Mouse (Mus musculus) limb, embryonic 11.5 days (tissue): ENCODE measurements around the gene Washc2. TPM values are rescaled to one million over a fixed set of nuclear protein-coding genes. Genes with fewer than 3 reads are reported as not detected.
"Not testable (repeated sequence)": the region's sequence is repeated elsewhere in the genome, so short reads cannot be mapped to it uniquely, and the experiment has no call there.

Source experiments
- ATAC-seq: fragments of 200-750 bp; cut with Nextera tagmentation; 2 replicates; pipeline ENCODE4 v1.8.0; 2017; ENCODE audit warnings: low read depth; ENCODE audit not compliant: insufficient number of reproducible peaks, low FRiP score, low TSS enrichment
- DNase-seq: peaks from one replicate; pipeline ENCODE4 v3.0.0-alpha.2; 2015; ENCODE audit warnings: low spot score
- H3K27ac ChIP-seq: fragments of 300-500 bp; sonication (generic); replicated peaks from 2 replicates; pipeline ENCODE4 v1.5.1; 2014; ENCODE audit warnings: low read depth, mild to moderate bottlenecking, low read length
- H3K27me3 ChIP-seq: fragments of 300-500 bp; sonication (generic); 2 replicates; pipeline ENCODE4 v1.6.1; 2014; ENCODE audit warnings: mild to moderate bottlenecking, low read length, mixed read lengths; ENCODE audit not compliant: control insufficient read depth, insufficient read depth
- H3K36me3 ChIP-seq: fragments of 300-500 bp; sonication (generic); 2 replicates; pipeline ENCODE4 v1.6.1; 2014; ENCODE audit warnings: mild to moderate bottlenecking, low read length, moderate library complexity, mixed read lengths; ENCODE audit not compliant: control insufficient read depth, insufficient read depth
- H3K4me1 ChIP-seq: fragments of 300-500 bp; sonication (generic); 2 replicates; pipeline ENCODE4 v1.6.1; 2014; ENCODE audit warnings: low read length, mixed read lengths; ENCODE audit not compliant: control insufficient read depth, insufficient read depth
- H3K4me2 ChIP-seq: fragments of 300-500 bp; sonication (generic); 2 replicates; pipeline ENCODE4 v1.6.1; 2014; ENCODE audit warnings: low read depth, mild to moderate bottlenecking, moderate library complexity; ENCODE audit not compliant: severe bottlenecking
- H3K4me3 ChIP-seq: fragments of 300-500 bp; sonication (generic); 2 replicates; pipeline ENCODE4 v1.5.1; 2014; ENCODE audit warnings: low read depth, low read length
- H3K9ac ChIP-seq: fragments of 300-500 bp; sonication (generic); 2 replicates; pipeline ENCODE4 v1.6.1; 2014; ENCODE audit warnings: mild to moderate bottlenecking, low read length
- H3K9me3 ChIP-seq: fragments of 300-500 bp; sonication (generic); 2 replicates; pipeline ENCODE4 v1.6.1; 2016; ENCODE audit warnings: low read length; ENCODE audit not compliant: control insufficient read depth
- WGBS: fragments of 180-500 bp; shearing (Covaris S2); extraction: QIAGEN DNeasy Blood & Tissue Kit; methylation state at CpG from one replicate; pipeline ENCODE4 v1.1.7; 2014; 5-methylcytosine and 5-hydroxymethylcytosine counted together
- polyA plus RNA-seq: library from polyadenylated mRNA; unstranded; fragments of >200 nt; fragmentation: Nextera tagmentation; extraction: Ambion mirVana; gene quantifications from 2 replicates; pipeline ENCODE4 v1.2.1, GENCODE M21; 2014

The Washc2 gene
- polyA plus RNA-seq = 45.7 and 55.5 TPM in 2 replicates

DNA sequence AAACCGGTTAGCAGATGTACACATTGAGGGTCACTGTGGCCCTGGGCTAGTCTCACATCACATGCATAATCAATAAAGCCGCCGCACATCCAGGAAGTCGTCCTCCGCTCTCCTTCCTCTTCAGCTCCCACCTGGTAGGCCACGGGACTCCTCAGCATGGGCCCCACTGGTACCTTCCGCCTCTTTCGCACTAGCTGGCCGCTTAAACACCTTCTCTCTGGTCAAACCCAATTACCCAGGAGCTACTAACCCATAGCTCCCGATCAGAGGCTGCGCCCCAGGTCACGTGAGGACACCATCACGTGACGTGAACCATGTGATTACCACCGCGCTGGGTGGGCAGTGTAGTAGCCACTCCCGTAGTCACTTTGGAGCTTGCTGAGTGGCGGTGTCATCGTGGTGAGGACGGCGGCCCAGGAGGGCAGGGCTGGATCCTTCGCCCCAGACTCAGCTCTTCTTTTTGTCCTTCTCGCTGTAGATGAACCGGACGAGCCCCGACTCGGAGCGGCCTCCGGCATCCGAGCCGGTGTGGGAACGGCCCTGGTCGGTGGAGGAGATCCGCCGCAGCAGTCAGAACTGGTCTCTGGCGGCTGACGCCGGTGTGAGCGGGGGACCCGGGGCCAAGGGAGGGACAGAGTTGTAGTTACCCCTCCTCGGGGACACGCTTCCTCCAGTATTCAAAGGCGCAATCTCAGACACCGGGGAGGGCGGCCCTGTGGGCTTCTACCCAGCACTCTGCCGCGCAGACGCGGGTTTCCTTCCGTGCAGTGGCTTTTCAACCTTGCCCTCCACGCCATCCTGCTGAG lies at the start of gene Washc2:
TSS of gene Washc2 (plus strand) at position 310 of the 806 bp plus-strand sequence.
- Histone ChIP-seq H3K9ac (peak within 1 kb of the TSS; percentile 74), H3K36me3 (peaks cover 2% of the 10 kb centered on the region; the same call in 1 of the 2 replicates), H3K4me2 (peak within 1 kb of the TSS; percentile 81), H3K4me3 (peak within 1 kb of the TSS; percentile 87), H3K27me3 (no peaks in the 10 kb centered on the region), H3K9me3 (no peaks in the 10 kb centered on the region), H3K4me1 (0 out of 2 replicates have a peak, but pooled peaks cover 7% of the 10 kb centered on the region), H3K27ac (no peak within 1 kb of the TSS)
- peak; percentile 96 for ATAC-seq
- WGBS = under 1% methylated on average over 51 of the region's 51 CpGs
- peak; percentile 98 for DNase-seq

DNA sequence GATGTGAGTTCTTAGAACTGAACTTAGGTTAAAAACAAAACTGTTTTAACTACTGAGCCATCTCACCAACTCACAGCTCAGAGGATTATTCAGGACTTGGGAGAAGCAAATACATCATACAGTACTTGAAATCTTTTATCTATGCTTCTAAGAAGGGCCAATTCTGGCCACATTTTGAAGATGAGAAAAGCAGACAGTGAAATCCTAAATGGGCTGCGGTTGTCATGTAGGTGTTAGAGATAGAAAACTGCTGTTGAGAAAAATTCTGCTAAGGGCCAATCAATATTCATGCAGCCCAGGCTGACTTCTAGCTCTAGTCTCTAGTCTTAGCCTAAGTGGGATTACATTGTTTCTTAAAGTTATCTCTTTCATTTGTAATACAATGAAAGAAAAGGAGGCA lies 41.5 kb upstream of the Washc2 start:
- DNase-seq (no peak), ATAC-seq (no peak)
- Histone ChIP-seq H3K9me3 (no peaks in the 10 kb centered on the region), H3K27ac (no peak overlapping the region), H3K4me1 (no peaks in the 10 kb centered on the region), H3K4me2 (no peak overlapping the region), H3K9ac (no peak overlapping the region), H3K4me3 (no peak overlapping the region), H3K27me3 (no peaks in the 10 kb centered on the region), H3K36me3 (0 out of 2 replicates have a peak, but pooled peaks cover 3% of the 10 kb centered on the region)
- 91% methylated on average over 1 of the region's 1 CpGs for WGBS

DNA sequence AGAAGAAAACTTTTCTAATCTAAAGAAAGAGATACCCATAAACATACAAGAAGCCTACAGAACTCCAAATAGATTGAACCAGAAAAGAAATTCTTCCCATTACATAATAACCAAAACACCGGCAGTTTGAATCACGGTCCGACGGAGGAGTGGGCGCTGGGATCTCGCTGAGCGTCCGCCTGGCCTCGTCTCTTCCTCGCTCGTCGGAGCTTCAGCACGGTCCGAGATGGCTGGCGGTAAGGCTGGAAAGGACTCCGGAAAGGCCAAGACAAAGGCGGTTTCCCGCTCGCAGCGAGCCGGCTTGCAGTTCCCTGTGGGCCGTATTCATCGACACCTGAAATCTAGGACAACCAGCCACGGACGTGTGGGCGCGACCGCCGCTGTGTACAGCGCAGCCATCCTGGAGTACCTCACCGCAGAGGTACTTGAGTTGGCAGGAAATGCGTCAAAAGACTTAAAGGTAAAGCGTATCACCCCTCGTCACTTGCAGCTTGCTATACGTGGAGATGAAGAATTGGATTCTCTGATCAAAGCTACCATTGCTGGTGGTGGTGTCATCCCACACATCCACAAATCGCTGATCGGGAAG lies 34.2 kb upstream of the Washc2 start:
- H3K36me3 ChIP-seq, ATAC-seq: not testable (repeated sequence)
- 75% methylated on average over 37 of the region's 37 CpGs for WGBS

DNA sequence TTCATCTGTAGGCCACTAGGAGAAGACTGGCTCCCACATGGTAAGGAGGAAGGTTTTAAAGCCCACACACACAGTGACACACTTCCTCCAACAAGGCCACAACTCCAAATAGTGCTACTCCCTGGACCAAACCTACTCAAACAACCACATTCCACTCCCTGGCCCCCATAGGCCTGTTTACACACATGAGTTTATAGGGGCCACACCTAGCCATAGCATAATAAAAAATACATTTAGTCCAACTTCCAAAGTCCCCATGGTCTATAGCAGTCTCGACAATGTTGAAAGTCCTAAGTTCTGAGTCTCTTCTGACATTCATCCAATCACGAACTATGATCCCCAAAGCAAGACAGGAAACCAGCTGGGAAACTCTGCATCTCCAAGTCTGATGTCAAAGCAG lies 29.5 kb upstream of the Washc2 start:
- Histone ChIP-seq H3K4me2 (no peak overlapping the region), H3K36me3 (no peaks in the 10 kb centered on the region; the same call in 1 of the 2 replicates), H3K27me3 (no peaks in the 10 kb centered on the region), H3K4me1 (no peaks in the 10 kb centered on the region), H3K4me3 (no peak overlapping the region), H3K9me3 (no peaks in the 10 kb centered on the region), H3K9ac (no peak overlapping the region), H3K27ac (no peak overlapping the region)
- WGBS = 93% methylated on average over 2 of the region's 2 CpGs
- DNase-seq = no peak
- ATAC-seq = no peak

More for the DNA sequence above, 34.2 kb upstream of the Washc2 start:
- not testable (repeated sequence) for H3K27me3 ChIP-seq, DNase-seq, H3K4me2 ChIP-seq, H3K27ac ChIP-seq, H3K4me3 ChIP-seq, H3K4me1 ChIP-seq, H3K9ac ChIP-seq, H3K9me3 ChIP-seq

DNA sequence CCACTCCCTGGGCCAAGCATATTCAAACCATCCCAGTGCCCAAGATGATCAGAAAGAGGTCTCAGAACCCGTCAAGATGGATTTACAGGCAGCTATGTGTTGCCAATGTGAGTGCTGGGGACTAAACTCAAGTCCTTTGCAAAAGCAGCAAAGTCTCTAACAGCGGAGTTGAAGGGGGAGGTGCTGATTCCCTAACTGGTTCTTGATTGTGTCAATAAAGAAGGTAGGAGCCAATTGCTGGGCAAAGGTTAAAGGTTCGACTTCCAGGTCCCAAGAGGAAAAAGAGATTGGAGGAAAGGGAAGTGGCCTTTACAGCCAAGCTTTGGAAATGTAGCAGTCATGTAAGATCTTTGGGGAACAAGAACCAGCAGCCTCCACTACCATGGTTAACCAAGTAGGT lies 27.1 kb upstream of the Washc2 start:
- ATAC-seq = no peak
- Histone ChIP-seq H3K27ac (no peak overlapping the region), H3K9me3 (no peaks in the 10 kb centered on the region), H3K36me3 (no peaks in the 10 kb centered on the region; the same call in 1 of the 2 replicates), H3K4me3 (no peak overlapping the region), H3K4me2 (no peak overlapping the region), H3K27me3 (no peaks in the 10 kb centered on the region), H3K4me1 (no peaks in the 10 kb centered on the region), H3K9ac (no peak overlapping the region)
- WGBS = 62% methylated on average over 3 of the region's 3 CpGs
- DNase-seq = no peak

DNA sequence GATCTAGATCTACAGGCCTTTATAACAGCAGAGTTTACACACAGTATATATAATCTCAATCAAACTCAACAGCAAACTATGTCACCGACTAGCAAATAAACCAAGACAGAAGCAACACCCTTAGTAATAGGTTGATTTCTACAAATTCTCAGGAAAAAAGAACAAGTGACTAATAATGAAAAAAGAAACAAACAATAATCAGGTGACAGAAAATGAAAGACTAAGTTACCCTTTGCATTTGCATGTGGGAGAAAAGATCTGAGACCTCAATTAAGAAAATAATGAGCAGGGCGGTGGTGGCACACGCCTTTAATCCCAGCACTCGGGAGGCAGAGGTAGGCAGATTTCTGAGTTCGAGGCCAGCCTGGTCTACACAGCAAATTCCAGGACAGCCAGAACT lies 24.3 kb upstream of the Washc2 start:
- Histone ChIP-seq H3K4me3 (no peak overlapping the region), H3K27me3 (no peaks in the 10 kb centered on the region), H3K36me3 (no peaks in the 10 kb centered on the region), H3K4me2 (no peak overlapping the region), H3K9me3 (no peaks in the 10 kb centered on the region), H3K9ac (no peak overlapping the region), H3K4me1 (no peaks in the 10 kb centered on the region), H3K27ac (no peak overlapping the region)
- 92% methylated on average over 5 of the region's 5 CpGs for WGBS
- no peak for ATAC-seq
- DNase-seq = no peak

DNA sequence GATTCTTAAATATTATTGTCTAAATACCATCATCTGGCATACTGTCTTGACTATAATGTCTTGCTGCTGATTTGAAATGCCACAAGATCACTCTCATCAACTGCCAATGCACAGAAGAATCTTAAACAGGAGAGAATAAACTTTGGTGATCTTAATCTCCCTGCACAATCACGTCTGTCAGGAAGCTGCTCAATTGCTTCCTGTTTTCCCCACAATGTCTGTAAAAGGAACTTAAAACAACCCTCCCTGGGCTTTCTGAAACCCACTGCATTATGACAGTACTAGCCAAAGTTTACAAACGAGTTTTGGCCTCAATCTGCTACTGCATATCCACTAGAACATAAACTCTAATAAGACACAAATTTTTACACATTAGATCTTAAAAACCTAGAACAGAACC lies 21.4 kb upstream of the Washc2 start:
- H3K27me3 ChIP-seq = no peaks in the 10 kb centered on the region
- no peak for DNase-seq
- ATAC-seq = no peak
- H3K4me1 ChIP-seq = no peaks in the 10 kb centered on the region
- H3K9me3 ChIP-seq = no peaks in the 10 kb centered on the region
- H3K36me3 ChIP-seq = no peaks in the 10 kb centered on the region
- no peak overlapping the region for H3K4me2 ChIP-seq
- no peak overlapping the region for H3K4me3 ChIP-seq
- no peak overlapping the region for H3K27ac ChIP-seq
- 48% methylated on average over 2 of the region's 2 CpGs for WGBS
- no peak overlapping the region for H3K9ac ChIP-seq

DNA sequence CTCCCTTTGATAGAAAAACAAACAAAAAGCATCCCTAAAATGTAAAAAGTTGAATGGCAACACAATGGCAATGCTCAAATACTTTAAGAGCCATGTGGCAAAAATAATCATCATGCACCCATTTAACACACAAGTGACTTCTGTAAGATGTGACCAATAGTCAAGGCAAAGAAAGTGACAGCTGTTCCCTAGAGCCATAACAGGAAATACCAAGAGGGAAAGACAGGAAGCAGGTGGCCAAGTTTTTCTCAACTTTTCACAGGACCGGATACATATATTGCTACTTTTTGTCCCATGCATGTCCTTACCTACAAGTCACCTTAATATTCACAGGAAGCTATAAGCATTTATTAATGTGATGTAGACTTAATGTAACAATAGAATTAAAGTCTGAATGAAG lies 18.4 kb upstream of the Washc2 start:
- DNase-seq (no peak), ATAC-seq (no peak)
- no peaks in the 10 kb centered on the region for H3K36me3 ChIP-seq
- H3K27ac ChIP-seq = no peak overlapping the region
- 81% methylated on average over 1 of the region's 1 CpGs for WGBS
- no peaks in the 10 kb centered on the region for H3K9me3 ChIP-seq
- peaks cover 2% of the 10 kb centered on the region; the same call in 1 of the 2 replicates for H3K4me1 ChIP-seq
- H3K4me2 ChIP-seq = no peak overlapping the region
- no peak overlapping the region for H3K4me3 ChIP-seq
- no peak overlapping the region for H3K9ac ChIP-seq
- H3K27me3 ChIP-seq = no peaks in the 10 kb centered on the region
